ENCODE assay signal across 7 mouse cellular contexts in the genomic region with DNA sequence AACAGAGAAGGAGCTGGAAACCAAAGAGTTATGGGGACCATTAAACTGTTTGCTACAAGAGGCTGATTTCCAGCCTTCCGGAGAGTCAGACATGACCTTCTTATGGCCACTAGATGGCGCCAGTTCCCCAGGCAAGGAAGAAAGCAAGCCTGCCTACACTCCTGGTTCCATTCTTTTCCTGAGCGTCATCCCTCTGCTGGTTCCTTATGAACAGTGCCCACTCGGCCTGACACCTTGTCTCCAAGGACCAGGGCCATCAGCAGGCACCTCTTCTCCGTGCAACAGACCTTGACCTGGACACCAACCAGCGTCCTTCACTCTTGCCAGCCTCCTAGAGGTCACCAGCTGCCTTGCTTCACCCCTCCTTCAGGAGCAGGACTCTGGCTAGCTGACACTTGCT. TPM values are rescaled to one million over a fixed set of nuclear protein-coding genes. Genes with fewer than 3 reads are reported as not detected.
DNase-seq lines count a peak whose midpoint lies in the region; ATAC-seq lines count a peak whose summit lies in the region.

No protein-coding gene starts in this region.

- H3K9ac ChIP-seq in forebrain, embryonic 16.5 days (replicated peaks; ENCODE audit: low read depth, low read length), result no peak overlapping the region
- no peak overlapping the region for H3K9ac ChIP-seq in hindbrain, embryonic 13.5 days

- H3K4me3 ChIP-seq in forebrain, embryonic 16.5 days (replicated peaks; ENCODE audit: low read length), result no peak overlapping the region
- no peak overlapping the region for H3K4me3 ChIP-seq in hindbrain, embryonic 13.5 days

- 4% methylated on average over 6 of the region's 6 CpGs for WGBS in forebrain, embryonic 16.5 days
- 2% methylated on average over 6 of the region's 6 CpGs for WGBS in hindbrain, embryonic 13.5 days

- H3K27me3 ChIP-seq in forebrain, embryonic 16.5 days (replicated peaks; ENCODE audit: control insufficient read depth, insufficient read depth, low read length), result peaks cover 34% of the 10 kb centered on the region
- H3K27me3 ChIP-seq in hindbrain, embryonic 13.5 days, result peaks cover 57% of the 10 kb centered on the region

- ATAC-seq in forebrain, embryonic 16.5 days, result peak; percentile 76
- ATAC-seq in hindbrain, embryonic 13.5 days (ENCODE audit: low FRiP score), result 0 out of 2 replicates have a peak, but pooled peaks have one; percentile 53

- peaks cover 20% of the 10 kb centered on the region for H3K4me1 ChIP-seq in forebrain, embryonic 16.5 days (replicated peaks; ENCODE audit: control insufficient read depth, insufficient read depth, low read length)
- H3K4me1 ChIP-seq in hindbrain, embryonic 13.5 days (replicated peaks), result peaks cover 28% of the 10 kb centered on the region

- no peaks in the 10 kb centered on the region for H3K36me3 ChIP-seq in forebrain, embryonic 16.5 days (ENCODE audit: control insufficient read depth, insufficient read depth)
- H3K36me3 ChIP-seq in hindbrain, embryonic 13.5 days, result no peaks in the 10 kb centered on the region

- H3K9me3 ChIP-seq in forebrain, embryonic 16.5 days (ENCODE audit: control insufficient read depth, low read length), result no peaks in the 10 kb centered on the region
- H3K9me3 ChIP-seq in hindbrain, embryonic 13.5 days, result no peaks in the 10 kb centered on the region

- H3K4me2 ChIP-seq in forebrain, embryonic 16.5 days (ENCODE audit: low read length), result no peak overlapping the region
- H3K4me2 ChIP-seq in hindbrain, embryonic 13.5 days, result no peak overlapping the region

- H3K27ac ChIP-seq in forebrain, embryonic 16.5 days (ENCODE audit: low read length), result no peak overlapping the region
- H3K27ac ChIP-seq in hindbrain, embryonic 13.5 days, result no peak overlapping the region

- DNase-seq in R1 (ENCODE audit: low read depth, low spot score), result peak; percentile 91
- peak; percentile 55 for DNase-seq in cerebellum, adult 11 months
- peak; percentile 73 to 79 for DNase-seq in layer of hippocampus, postnatal 14 days (ENCODE audit: low spot score in 2 of 2)
- DNase-seq in lung, postnatal 25 days (ENCODE audit: low spot score), result peak; percentile 74
- peak; percentile 80 to 83 for DNase-seq in right cerebral cortex, postnatal 10 days (ENCODE audit: low spot score in 2 of 2)

RNA-seq across cellular contexts. Expression of a gene that starts 2.9 kb away (rescaled TPM):
- polyA plus RNA-seq in forebrain, embryonic 16.5 days (2015; fragmentation: Nextera tagmentation; extraction: Ambion mirVana), result 0.10 and 0.27 TPM in 2 replicates
- 0.44 and 0.49 TPM in 2 replicates for polyA plus RNA-seq in hindbrain, embryonic 13.5 days (2015; fragmentation: Nextera tagmentation; extraction: Ambion mirVana)
- not detected for total RNA-seq in layer of hippocampus, postnatal 14 days (2021)

RNA-seq across cellular contexts. Expression of a gene that starts 29.0 kb away (rescaled TPM):
- polyA plus RNA-seq in forebrain, embryonic 16.5 days (2015; fragmentation: Nextera tagmentation; extraction: Ambion mirVana), result 0.10 TPM in 1 of 2 replicates, not detected in the other
- 0.17 TPM in 1 of 2 replicates, not detected in the other for polyA plus RNA-seq in hindbrain, embryonic 13.5 days (2015; fragmentation: Nextera tagmentation; extraction: Ambion mirVana)
- total RNA-seq in layer of hippocampus, postnatal 14 days (2021), result not detected

RNA-seq across cellular contexts. Expression of a gene that starts 40.4 kb away (rescaled TPM):
- 6.3 and 8.5 TPM in 2 replicates for polyA plus RNA-seq in forebrain, embryonic 16.5 days (2015; fragmentation: Nextera tagmentation; extraction: Ambion mirVana)
- 10.3 and 11.4 TPM in 2 replicates for polyA plus RNA-seq in hindbrain, embryonic 13.5 days (2015; fragmentation: Nextera tagmentation; extraction: Ambion mirVana)
- total RNA-seq in layer of hippocampus, postnatal 14 days (2021), result 10 to 100 TPM; 15.4 to 17.7 TPM
